Mouse (Mus musculus) embryo, embryonic 10.5 days (tissue): ENCODE data around the gene Ptgir.

Source experiments
- DNase-seq: peaks from one replicate; pipeline ENCODE4 v3.0.0-alpha.2; 2015; ENCODE audit warnings: low spot score

Gene Ptgir

GRCm38 (mm10) chr7:16916342-16917265 lies 10.3 kb downstream of the Ptgir start:
- no peak for DNase-seq

GRCm38 (mm10) chr7:16917447-16917846 lies 11.2 kb downstream of the Ptgir start:
- DNase-seq: no peak

- no peak for DNase-seq
Observed at GRCm38 (mm10) chr7:16918014-16918413, 11.7 kb downstream of the Ptgir start.

- no peak for DNase-seq
Observed at GRCm38 (mm10) chr7:16918670-16919069, 12.4 kb downstream of the Ptgir start.

DNA sequence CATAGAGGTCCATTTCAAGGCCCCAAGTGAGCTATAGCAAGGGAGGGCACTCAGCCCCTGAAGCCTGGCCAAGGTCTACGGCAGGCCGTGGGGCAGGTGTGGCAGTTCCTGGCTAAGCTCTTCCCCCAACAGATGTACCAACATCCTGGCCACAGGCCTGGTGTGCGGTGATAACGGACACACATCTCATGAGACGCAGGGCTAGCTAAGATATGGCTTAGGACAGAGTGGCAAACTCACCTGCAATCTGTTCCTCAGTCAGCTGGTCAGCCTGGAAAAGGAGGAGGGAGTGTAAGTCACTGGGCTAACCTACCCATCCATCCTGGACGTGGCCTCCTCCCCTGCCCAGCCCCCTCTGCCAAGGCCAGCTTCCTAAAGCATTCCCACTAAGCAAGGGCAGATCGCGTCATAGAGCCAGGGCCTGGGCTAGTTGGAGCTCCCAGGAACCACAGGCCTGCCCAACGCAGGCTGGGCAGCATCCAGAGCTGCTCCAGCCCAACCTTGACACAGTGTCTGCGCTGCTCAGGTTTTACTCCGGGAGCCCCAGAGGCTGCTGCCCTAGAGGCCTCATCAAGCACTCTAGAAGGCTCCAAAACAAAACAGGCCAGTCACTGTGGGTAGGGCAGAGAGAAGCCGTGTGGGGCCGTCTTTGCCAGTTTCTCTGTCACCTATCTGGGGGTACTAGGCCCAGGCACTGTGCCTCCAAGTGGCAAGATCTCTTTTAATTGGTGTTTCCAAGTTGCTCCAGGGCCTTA lies 13.3 kb downstream of the Ptgir start:
- no peak for DNase-seq

- no peak for DNase-seq
Observed at GRCm38 (mm10) chr7:16920150-16920579, 13.9 kb downstream of the Ptgir start.

DNA sequence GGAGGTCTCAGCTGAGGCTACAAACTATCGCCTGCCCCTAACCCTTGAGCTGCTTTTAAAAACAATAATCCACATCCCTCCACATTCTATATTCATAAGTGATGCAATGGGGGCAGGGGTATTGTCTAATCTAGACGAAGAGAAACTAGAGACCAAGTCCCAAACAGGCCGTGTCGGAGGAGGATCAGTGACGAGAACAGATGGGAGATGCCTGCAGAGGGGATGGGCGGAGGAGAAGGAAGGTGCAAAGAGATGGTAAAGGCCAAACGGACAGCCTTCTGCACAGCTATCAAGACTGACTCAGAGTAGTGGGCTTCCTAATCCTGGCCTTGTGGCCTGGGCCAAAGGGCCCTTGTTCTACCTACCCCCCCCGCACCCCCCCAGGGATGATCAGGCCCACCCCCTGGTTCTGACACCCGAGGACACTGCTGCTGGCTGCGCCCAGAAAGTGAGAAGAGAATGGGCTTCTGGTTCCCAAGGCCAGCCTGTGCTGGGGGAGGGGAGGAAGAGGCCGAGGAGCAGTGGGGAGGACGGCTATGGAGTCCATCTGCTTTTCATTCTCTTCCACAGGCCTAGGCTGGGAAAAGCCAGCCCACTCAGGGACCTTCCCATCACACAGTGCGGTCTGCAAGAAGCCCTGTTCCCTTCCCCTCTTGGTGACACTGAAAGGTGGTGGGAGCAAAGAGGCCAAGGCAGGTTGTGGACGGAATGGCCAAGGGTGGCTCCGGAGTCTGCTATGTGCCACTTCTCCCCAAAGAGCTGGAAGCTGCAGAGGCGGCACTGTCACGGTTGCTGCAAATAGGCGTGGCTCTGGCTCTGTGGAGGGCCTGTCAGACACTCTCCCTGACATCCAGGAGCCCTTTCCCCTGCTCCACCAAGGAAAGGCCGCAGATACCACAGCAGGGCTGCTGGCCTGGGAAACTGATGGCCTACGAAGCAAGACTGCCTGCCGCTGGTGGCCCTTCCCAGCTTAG lies 14.8 kb downstream of the Ptgir start:
- DNase-seq: peak; percentile 60

DNA sequence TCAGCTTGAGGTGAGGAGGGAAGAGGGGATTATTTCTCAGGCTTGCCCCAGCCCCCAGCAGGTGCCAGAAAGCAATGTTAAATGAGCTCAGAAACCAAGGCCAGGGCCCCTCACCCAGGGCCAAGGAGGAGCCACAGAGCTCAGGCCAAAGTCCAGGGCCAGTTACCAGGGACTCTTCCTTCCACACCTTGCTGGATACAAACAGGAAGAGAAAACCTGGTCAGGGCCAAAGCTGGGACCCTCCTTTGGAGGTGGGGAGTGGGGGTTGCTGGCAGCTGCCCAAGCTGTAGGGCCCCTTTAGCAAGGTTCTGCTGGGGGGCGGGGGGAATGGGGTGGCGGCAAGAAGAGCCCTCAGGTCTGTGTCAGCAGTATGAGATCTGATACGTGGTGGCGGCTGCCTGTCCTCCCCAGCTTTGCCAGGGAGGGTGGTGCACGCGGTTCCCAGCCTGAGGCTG lies 15.6 kb downstream of the Ptgir start:
- DNase-seq: no peak

GRCm38 (mm10) chr7:16922360-16922973 lies 16.2 kb downstream of the Ptgir start:
- no peak for DNase-seq

GRCm38 (mm10) chr7:16923283-16924036 lies 17.2 kb downstream of the Ptgir start:
- peak; percentile 51 for DNase-seq

DNA sequence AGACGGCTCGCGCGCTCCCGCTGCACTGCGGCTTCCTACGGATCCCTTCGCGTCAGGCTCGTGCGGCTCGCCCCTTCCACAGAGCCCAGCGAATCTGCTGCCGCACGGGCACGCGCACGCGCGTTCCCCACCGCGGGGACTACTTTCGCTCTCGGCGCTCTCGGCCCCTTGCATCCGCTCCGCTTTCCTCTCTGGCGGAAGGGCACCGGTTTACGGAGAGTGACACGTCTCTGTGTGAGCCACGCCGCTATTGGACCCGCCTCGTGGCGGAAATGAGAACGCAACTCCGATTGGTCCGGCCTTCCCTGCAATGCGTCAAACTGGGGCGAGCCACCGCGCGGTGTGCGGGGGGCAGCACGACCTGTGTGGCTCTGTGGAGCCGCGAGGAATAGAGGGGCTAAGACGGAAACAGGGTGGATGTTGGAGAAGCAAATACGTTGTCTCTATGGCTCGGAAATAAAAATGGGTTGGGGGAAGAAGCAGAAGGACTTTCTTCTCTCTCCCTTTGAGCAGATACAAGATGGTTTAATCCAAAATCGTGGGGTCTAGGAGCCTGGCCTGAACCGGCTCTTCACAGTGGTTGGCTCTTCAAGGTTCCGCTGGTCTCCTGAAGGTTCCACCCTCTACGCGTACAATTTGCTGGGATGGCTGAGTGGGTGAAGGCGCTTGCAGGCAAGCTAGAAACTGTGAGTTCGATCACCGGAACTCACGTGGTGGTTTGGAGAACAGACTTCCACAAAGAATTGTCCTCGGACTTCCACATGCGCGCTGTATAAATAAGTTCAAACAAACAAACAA lies 17.9 kb downstream of the Ptgir start, which contains the start of gene Calm3:
Gene Calm3 (minus strand): TSS at position 78 of the 798 bp plus-strand sequence.
- DNase-seq: peak; percentile 100

DNA sequence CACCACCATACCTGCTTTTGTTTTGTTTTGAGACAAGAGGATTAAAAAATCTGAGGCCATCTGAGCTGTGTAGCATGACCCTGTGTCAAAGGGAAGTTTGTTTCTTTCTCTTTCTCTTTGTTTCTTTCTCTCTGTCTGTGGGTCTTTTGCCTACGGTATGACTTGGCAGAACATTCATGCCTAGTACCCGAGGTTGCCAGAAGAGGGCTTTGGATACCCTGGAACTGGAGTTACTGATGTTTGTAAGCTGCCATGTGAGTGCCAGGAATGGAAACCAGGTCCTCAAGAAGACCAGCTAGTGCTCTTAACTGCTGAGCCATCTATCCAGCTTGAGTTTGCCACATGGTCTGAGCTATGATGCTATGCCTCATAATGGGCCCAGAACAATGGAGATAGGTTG lies 22.1 kb downstream of the Ptgir start:
- DNase-seq: no peak

DNA sequence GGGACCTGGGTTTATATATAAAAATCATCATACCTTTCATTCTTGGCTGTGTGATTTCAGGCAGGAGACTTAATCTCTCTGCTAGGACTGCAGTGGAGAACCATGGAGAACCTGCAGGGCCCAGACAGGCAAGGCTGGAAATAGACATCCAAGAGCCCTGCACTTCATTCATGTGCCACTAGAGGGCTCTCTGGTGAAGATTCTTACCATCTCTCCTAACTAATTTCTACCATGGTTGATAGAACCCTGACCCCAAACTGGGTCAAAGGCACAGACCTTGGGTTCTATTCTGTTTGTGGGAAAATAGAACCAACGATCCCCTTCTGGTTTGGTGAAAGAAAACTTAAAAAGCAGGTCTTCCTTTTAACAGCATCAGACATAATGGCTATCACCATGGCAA lies 24.6 kb downstream of the Ptgir start:
- DNase-seq: peak; percentile 88

GRCm38 (mm10) chr7:16931968-16932627 lies 25.8 kb downstream of the Ptgir start:
- peak; percentile 96 for DNase-seq

DNA sequence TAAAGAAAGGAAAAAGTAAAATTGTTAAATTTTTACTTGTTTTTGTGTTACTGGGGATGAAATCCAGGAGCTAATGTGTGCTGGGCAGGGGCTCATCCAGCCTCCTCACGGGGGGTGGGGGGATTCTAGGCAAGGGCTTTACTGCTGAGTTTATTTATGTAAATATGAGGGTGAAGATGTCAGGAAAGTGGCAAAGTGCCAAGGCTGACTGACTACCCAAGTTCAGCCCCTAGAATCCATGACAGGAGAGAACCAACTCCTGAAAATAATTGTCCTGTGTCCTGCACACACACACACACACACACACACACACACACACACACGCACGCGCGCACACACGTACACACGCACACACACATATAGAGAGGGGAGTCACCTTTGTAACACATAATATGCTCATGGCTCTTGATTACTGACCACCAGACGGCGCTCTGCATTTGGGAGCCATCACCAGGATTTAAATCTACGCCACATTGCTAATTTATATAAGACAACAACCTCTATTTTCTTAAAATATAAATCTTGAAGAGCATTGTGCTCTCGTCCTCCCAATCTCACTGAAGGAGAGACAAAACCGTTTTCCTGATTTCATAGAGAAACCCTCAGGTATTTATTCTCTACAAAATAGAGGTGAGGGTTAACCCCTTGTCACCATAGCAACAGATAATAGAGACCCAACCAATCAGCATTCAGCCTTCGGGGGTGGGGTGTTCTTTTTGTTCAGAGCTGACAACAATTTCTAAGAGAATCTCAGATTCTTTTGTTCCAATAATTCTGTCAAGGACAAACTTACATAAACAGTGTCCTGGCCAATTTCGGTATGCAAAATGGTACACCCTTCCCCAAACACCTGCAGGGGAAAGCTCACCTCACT lies 26.7 kb downstream of the Ptgir start:
- DNase-seq: peak; percentile 75

DNA sequence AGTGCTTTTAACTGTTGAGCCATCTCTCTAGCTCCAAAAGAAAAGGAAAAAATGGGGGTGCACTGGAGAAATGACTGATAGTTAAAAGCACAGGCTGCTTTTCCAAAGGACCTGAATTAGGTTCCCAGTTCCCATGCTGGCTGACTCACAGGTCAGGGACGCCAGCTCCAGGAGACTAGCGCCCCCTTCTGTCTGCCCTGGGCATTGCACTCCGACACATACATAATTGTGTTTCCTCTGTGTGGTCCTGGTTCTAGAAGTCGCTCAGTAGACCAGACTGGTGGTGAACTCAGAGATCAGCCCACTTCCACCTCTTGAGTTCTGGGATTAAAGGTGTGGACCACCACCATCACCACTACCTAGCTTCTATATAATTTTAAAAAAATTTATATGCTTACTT lies 31.0 kb downstream of the Ptgir start:
- no peak for DNase-seq

DNA sequence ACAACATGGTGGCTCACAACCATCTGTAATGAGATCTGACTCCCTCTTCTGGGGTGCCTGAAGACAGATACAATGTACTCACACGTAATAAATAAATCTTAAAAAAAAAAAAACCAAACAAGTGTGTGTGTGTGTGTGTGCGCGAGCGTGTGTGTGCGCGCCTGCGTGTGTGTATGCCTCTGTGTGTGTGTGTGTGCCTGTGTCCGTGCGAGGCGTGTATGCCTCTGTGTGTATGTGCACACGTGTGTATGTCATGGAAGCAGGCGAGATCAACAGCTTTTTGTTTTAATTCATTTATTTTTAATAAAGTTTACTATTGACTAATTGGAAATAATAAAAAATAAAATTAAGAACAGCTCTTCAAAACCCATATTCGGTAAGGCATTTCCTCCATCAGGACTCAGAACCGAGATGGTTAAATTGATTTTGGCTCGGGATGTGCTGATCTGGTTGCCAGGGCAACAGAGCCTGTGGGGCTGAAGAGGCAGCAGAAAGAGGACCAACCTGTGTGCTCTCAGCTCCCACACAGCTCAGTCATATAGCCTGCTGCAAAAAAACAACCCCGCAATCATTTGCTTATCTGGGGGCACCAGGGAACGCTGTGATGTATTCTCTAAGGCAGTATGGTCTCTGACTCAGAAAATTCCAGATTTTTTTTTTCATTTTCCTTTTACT lies 32.0 kb downstream of the Ptgir start:
- DNase-seq: no peak
